Mouse (Mus musculus): Measurements from ENCODE around the gene Gm26566.

GRCm38 (mm10) chr4:88697753-88698152, 23.9 kb upstream of the Gm26566 start:
- TF ChIP-seq MYOG (IDR thresholded peaks at IDR 0.05; ENCODE audit: control insufficient read depth in 1 of 3, insufficient read depth in 1 of 3, insufficient read length in 2 of 3, low read depth in 2 of 3): no peak
- TF ChIP-seq POLR2AphosphoS2 (IDR thresholded peaks at IDR 0.05; ENCODE audit: insufficient read length, low read depth): no peak
- TF ChIP-seq POLR2A (IDR thresholded peaks at IDR 0.05; ENCODE audit: insufficient read length, low read depth): no peak
- no peak for TF ChIP-seq REST (IDR thresholded peaks at IDR 0.05; ENCODE audit: insufficient read depth, insufficient read length)

All from myocyte (in vitro differentiated cells).